Mouse (Mus musculus) kidney, postnatal 0 days (tissue): ENCODE data around the gene Fgfr2. TPM values are rescaled to one million over a fixed set of nuclear protein-coding genes. Genes with fewer than 3 reads are reported as not detected.

ENCODE experiments used
- ATAC-seq: fragments of 200-750 bp; cut with Nextera tagmentation; replicated peaks from 2 replicates; pipeline ENCODE4 v1.8.0; 2017; ENCODE audit warnings: low read depth, moderate number of reproducible peaks, moderate TSS enrichment, moderate library complexity; ENCODE audit not compliant: low FRiP score
- DNase-seq: peaks from one replicate; pipeline ENCODE4 v3.0.0-alpha.2; 2016; ENCODE audit warnings: low spot score
- H3K27ac ChIP-seq: fragments of 300-500 bp; sonication (generic); 2 replicates; pipeline ENCODE4 v1.5.1; 2014; ENCODE audit warnings: mild to moderate bottlenecking
- H3K27me3 ChIP-seq: fragments of 300-500 bp; sonication (generic); 2 replicates; pipeline ENCODE4 v1.6.1; 2014; ENCODE audit warnings: low read length, mixed read lengths; ENCODE audit not compliant: insufficient read depth
- H3K36me3 ChIP-seq: fragments of 300-500 bp; sonication (generic); 2 replicates; pipeline ENCODE4 v1.6.1; 2014; ENCODE audit warnings: low read length, mixed read lengths; ENCODE audit not compliant: insufficient read depth
- H3K4me1 ChIP-seq: fragments of 300-500 bp; sonication (generic); replicated peaks from 2 replicates; pipeline ENCODE4 v1.6.1; 2014; ENCODE audit warnings: antibody characterized with exemption, low read length, mixed read lengths; ENCODE audit not compliant: insufficient read depth
- H3K4me2 ChIP-seq: fragments of 300-500 bp; sonication (generic); 2 replicates; pipeline ENCODE4 v1.6.1; 2014; ENCODE audit warnings: mild to moderate bottlenecking, low read length, moderate library complexity, mixed read lengths
- H3K4me3 ChIP-seq: fragments of 300-500 bp; sonication (generic); replicated peaks from 2 replicates; pipeline ENCODE4 v1.5.1; 2014; ENCODE audit warnings: low read depth, low read length
- H3K9ac ChIP-seq: fragments of 300-500 bp; sonication (generic); 2 replicates; pipeline ENCODE4 v1.6.1; 2014; ENCODE audit warnings: low read depth, low read length
- H3K9me3 ChIP-seq: fragments of 300-500 bp; sonication (generic); replicated peaks from 2 replicates; pipeline ENCODE4 v1.6.1; 2016; ENCODE audit warnings: low read length, inconsistent platforms, mixed read lengths
- CTCF ChIP-seq: IDR thresholded peaks from 2 replicates; pipeline ENCODE4 v1.5.1; 2016; ENCODE audit warnings: antibody characterized with exemption, low read depth, mild to moderate bottlenecking, moderate library complexity
- WGBS: fragments of 180-500 bp; shearing (Covaris S2); extraction: QIAGEN DNeasy Blood & Tissue Kit; methylation state at CpG from one replicate; pipeline ENCODE4 v1.1.7; 2014; 5-methylcytosine and 5-hydroxymethylcytosine counted together
- polyA plus RNA-seq: library from polyadenylated mRNA; unstranded; fragments of >200 nt; fragmentation: Nextera tagmentation; extraction: Ambion mirVana; gene quantifications from 2 replicates; pipeline ENCODE4 v1.2.1, GENCODE M21; 2015

The Fgfr2 gene
- polyA plus RNA-seq, 1 experiment from 2014 or later: 79.8 TPM

- Histone ChIP-seq H3K36me3 (peaks cover 19% of the 10 kb centered on the region), H3K4me1 (no peaks in the 10 kb centered on the region), H3K4me3 (no peak overlapping the region), H3K4me2 (no peak overlapping the region), H3K9me3 (no peaks in the 10 kb centered on the region), H3K27me3 (no peaks in the 10 kb centered on the region), H3K27ac (no peak overlapping the region), H3K9ac (no peak overlapping the region)
- TF ChIP-seq CTCF: no peak
- DNase-seq: no peak
- ATAC-seq: no peak
- 91% methylated on average over 10 of the region's 10 CpGs for WGBS
Observed at GRCm38 (mm10) chr7:130897201-130897600, 2225.9 kb downstream of the Fgfr2 start.

GRCm38 (mm10) chr7:130896064-130896463 lies 2227.1 kb downstream of the Fgfr2 start:
- H3K36me3 ChIP-seq: peaks cover 17% of the 10 kb centered on the region
- no peak overlapping the region for H3K4me3 ChIP-seq
- WGBS: 82% methylated on average over 3 of the region's 3 CpGs
- ATAC-seq: no peak
- H3K4me2 ChIP-seq: no peak overlapping the region
- no peaks in the 10 kb centered on the region for H3K4me1 ChIP-seq
- no peak overlapping the region for H3K27ac ChIP-seq
- DNase-seq: no peak
- no peaks in the 10 kb centered on the region for H3K27me3 ChIP-seq
- H3K9ac ChIP-seq: no peak overlapping the region
- H3K9me3 ChIP-seq: no peaks in the 10 kb centered on the region
- no peak for TF ChIP-seq CTCF

- Histone ChIP-seq H3K27me3 (no peaks in the 10 kb centered on the region), H3K9me3 (no peaks in the 10 kb centered on the region), H3K4me3 (no peak overlapping the region), H3K9ac (no peak overlapping the region), H3K36me3 (peaks cover 14% of the 10 kb centered on the region), H3K4me1 (no peaks in the 10 kb centered on the region), H3K27ac (no peak overlapping the region), H3K4me2 (no peak overlapping the region)
- DNase-seq (no peak), ATAC-seq (no peak)
- no peak for TF ChIP-seq CTCF
- WGBS: 73% methylated on average over 2 of the region's 2 CpGs
Observed at GRCm38 (mm10) chr7:130895618-130895945, 2227.6 kb downstream of the Fgfr2 start.

GRCm38 (mm10) chr7:130894931-130895617 lies 2228.1 kb downstream of the Fgfr2 start:
- Histone ChIP-seq H3K9me3 (no peaks in the 10 kb centered on the region), H3K4me1 (no peaks in the 10 kb centered on the region), H3K36me3 (peaks cover 12% of the 10 kb centered on the region; the same call in 1 of the 2 replicates), H3K27me3 (no peaks in the 10 kb centered on the region), H3K27ac (no peak overlapping the region), H3K4me3 (no peak overlapping the region), H3K4me2 (no peak overlapping the region), H3K9ac (no peak overlapping the region)
- ATAC-seq (no peak), DNase-seq (peak; percentile 11)
- WGBS: 46% methylated on average over 9 of the region's 9 CpGs
- TF ChIP-seq CTCF: no peak

GRCm38 (mm10) chr7:130892973-130893372 lies 2230.2 kb downstream of the Fgfr2 start:
- Histone ChIP-seq H3K4me1 (no peaks in the 10 kb centered on the region), H3K36me3 (peaks cover 13% of the 10 kb centered on the region), H3K9ac (no peak overlapping the region), H3K9me3 (no peaks in the 10 kb centered on the region), H3K27me3 (no peaks in the 10 kb centered on the region), H3K4me2 (no peak overlapping the region), H3K27ac (no peak overlapping the region), H3K4me3 (no peak overlapping the region)
- WGBS: 76% methylated on average over 6 of the region's 6 CpGs
- no peak for TF ChIP-seq CTCF
- no peak for DNase-seq
- ATAC-seq: no peak

- peaks cover 11% of the 10 kb centered on the region for H3K36me3 ChIP-seq
- no peak overlapping the region for H3K9ac ChIP-seq
- H3K9me3 ChIP-seq: no peaks in the 10 kb centered on the region
- H3K27ac ChIP-seq: no peak overlapping the region
- H3K27me3 ChIP-seq: no peaks in the 10 kb centered on the region
- no peak for DNase-seq
- TF ChIP-seq CTCF: no peak
- no peak overlapping the region for H3K4me2 ChIP-seq
- H3K4me3 ChIP-seq: no peak overlapping the region
- no peaks in the 10 kb centered on the region for H3K4me1 ChIP-seq
- 42% methylated on average over 2 of the region's 2 CpGs for WGBS
- ATAC-seq: no peak
Observed at GRCm38 (mm10) chr7:130890871-130891270, 2232.3 kb downstream of the Fgfr2 start.

- ATAC-seq (no peak), DNase-seq (no peak)
- H3K27me3 ChIP-seq: no peaks in the 10 kb centered on the region
- no peaks in the 10 kb centered on the region for H3K4me1 ChIP-seq
- no peak overlapping the region for H3K27ac ChIP-seq
- no peaks in the 10 kb centered on the region for H3K9me3 ChIP-seq
- no peak overlapping the region for H3K4me3 ChIP-seq
- 78% methylated on average over 3 of the region's 3 CpGs for WGBS
- no peak for TF ChIP-seq CTCF
- H3K9ac ChIP-seq: no peak overlapping the region
- H3K4me2 ChIP-seq: no peak overlapping the region
- peaks cover 17% of the 10 kb centered on the region for H3K36me3 ChIP-seq
Observed at GRCm38 (mm10) chr7:130887946-130888345, 2235.2 kb downstream of the Fgfr2 start.
